Mouse (Mus musculus) adrenal gland, postnatal 36 days (tissue): ENCODE measurements around the gene Mtmr12. TPM values are rescaled to one million over a fixed set of nuclear protein-coding genes. Genes with fewer than 3 reads are reported as not detected.
A peak's percentile ranks its signal among the peaks of the same experiment; 100 is the strongest.

Experiments used
- DNase-seq, 2 experiments: peaks; one replicate each; pipeline ENCODE4 v3.0.0; 2021; ENCODE audit warnings: mixed read lengths in 1 of 2
- total RNA-seq, 2 experiments: library from RNA; stranded (reverse); gene quantifications; 2 replicates each; pipeline ENCODE4 v1.2.3; 2021

Mtmr12 gene
- total RNA-seq, 2 experiments from 2014 or later: 21.2 to 24.8 TPM

DNA sequence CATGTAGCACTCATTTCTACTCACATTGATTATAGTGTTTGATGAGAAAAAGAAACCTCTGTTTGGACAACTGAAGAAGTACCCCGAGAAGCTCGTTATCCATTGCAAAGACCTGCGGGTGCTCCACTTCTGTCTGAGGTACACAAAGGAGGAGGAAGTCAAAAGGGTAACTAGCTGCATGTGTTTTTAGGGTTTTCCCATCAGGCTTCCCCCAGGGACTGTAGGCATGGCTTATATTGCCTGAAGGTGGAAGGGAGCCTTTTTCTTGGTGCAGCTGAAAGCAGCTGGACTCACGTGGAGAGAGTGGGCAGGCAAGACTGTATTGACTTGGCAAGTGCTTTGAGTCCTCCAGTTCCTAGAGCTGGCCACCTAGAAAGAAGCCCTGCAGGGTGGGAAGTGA, 31.2 kb downstream of the Mtmr12 start:
- DNase-seq: no peak

DNA sequence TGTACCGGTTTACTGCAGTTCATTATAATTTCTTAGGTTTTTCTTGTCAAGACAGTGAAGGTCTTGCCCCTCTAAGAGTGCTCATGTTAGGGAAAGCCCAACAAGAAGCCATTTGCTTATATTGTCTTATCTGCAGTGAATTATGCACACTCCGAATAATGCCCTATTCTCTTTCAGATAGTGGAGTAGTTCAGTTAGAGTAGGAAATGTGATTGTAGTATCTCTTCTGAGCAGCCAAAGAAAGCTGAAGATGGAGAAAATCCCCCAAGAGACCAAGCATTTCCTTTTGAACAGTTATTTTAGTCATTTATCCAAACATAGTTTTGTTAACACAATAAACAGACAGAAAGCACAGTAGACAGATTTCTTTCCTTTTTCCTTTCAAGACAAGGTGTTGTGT, 32.1 kb downstream of the Mtmr12 start:
- no peak for DNase-seq

DNA sequence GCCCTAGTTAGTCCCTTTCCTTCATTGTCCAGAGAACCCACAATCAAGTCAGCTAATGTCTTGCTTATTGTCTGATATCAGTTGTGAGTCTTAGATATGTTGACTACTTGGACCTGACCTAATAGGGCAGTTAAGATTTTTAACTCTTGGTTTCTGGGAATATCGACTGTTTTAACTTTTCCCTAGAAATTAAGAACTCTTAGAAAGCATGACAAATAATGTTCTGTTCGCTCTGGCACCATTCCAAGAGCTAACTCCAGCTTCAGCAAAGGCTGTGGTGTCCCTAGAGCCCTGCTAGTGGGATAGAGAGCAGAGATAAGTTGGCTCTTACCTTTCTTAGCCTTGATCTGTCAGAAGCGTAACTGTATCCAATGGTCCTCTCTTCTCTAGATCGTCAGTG, 32.7 kb downstream of the Mtmr12 start:
- DNase-seq: peak in 1 of 2 experiments; percentile 29

DNA sequence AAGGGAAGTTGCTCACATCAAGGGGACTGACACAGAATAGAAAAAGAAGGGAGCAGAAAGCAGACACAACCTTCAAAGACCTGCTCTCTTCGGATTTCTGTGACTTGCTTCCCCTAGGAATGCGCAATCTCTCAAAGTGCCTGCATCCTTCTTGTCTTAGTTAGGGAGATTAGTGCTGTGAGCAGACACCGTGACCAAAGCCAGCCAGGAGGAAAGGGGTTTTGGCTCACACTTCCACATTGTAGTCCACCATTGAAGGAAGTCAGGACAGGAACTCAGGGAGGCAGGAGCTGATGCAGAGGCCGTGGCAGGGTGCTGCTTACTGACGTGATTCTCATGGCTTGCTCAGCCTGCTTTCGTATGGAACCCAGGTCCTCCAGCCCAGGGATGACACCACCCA, 33.5 kb downstream of the Mtmr12 start:
- no peak for DNase-seq

DNA sequence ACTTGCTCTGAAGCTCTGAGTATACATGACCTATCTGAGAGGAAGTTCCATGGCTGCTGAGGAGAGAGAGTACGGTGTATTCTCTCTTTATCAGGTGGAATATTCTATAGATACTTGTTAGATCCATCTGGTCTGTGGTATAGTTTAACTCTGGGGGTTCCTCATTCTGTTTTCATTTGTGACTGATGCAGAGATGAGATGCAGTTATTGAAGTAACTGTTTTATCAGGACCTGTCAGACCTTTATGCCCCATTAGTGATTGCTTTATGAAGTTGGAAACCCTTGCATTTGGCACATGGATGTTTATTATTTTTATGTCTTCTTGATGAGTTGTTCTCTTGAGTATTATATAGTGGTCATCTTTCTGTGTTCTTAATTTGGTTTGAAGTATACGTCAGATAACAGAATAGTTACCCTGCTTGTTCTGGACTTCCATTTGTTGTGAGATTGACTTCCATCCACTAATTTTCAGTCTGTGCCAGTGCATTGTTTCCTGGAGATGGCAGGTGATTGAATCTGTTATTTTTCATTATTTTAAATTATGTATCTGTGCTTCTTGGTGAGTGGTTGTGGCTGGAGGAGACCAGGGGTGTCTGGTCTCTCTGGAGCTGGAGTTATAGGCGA, 36.0 kb downstream of the Mtmr12 start:
- DNase-seq: no peak

DNA sequence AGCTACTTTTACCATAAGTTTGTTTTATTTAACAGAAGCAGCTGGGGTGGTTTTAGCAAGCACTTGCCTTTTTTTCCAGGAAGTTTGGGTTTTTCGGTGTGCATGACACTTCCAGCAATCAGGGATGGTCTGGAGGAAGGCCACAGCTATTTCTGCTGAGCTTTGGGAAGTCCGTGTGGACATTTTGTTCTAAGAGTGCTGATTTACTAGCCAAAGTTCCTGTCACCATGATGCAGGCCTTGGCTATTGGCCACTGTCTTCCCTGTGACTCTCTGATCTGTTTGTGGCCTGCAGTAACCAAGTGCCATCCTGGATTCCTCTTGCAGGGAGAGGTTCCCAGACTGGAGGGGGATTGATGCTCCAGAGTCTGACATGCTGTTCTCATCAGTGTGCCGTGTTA, 39.0 kb downstream of the Mtmr12 start:
- peak; percentile 46 to 48 for DNase-seq

DNA sequence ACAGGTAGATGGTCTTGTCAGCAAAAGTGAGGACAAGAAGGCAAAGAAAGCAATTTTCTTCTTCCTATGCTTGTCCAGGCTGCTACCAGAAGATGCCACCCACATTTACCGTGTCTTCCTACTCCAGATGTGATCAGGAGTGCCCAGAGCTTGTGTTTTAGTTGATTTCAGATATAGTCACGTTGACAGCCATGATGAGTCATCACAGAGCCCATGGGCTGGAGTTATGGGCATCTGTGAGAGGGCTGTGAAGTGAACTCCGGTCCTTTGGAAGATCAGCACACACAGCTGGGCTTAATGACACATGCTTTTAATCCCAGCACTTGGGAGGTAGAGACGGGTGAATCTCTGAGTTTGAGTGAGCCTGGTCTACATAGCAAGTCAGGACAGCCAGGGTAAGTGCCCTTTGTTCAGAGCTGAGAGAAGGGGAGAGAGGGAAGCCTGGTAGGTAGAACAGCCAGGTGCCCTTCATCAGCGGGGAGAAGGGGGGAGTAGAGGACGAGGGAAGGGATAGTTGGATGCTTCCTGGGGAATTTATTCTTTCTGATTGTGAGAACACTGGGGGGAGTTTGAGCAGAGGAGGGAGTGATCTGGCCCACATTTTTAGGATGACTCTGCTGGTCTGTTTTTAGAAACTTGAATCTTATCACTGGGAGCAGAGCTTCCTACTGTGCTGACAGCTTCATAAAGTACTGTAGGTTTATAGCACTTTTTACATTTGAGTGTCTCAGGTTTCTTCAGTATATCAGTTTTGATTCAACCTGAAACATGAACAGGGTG, 40.9 kb downstream of the Mtmr12 start:
- no peak for DNase-seq

DNA sequence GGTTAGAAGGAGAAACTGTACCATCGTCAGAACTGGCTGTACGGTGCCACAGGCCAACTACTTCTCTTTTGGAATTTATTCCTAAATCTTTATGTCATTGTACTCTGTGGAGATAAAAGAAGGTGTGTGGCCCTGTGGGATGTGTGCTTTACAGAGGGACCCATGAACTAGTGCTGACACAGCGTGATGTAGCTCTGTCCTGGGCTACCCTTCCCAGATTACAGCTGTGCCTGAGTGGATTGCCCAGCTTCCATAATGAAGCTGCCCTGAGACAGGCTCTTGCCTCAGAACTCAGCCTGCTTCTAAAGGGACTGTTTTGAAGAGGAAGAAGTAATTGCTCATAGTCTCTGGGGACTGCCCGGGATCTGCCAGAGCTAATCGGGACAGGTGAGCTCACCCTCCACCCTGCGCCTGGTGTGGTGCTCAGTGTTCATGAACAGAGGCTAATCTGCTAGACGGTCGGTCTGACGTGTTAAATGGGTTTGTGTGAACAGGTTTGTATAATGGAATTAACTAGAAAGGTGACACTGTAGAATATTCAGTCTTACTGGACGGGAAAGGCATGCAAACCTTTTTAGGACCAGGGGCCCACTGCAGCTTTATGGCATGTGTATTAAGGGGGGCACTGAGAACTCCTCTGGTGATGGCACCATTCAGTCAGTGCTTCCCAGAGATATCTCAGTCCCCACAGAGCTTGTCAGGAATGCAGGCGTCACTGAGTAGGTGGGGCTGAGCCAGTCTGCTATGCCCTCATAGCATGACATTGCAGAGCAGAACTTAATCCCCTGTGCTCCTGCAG, 41.7 kb downstream of the Mtmr12 start:
- peak in 1 of 2 experiments; percentile 25 for DNase-seq

DNA sequence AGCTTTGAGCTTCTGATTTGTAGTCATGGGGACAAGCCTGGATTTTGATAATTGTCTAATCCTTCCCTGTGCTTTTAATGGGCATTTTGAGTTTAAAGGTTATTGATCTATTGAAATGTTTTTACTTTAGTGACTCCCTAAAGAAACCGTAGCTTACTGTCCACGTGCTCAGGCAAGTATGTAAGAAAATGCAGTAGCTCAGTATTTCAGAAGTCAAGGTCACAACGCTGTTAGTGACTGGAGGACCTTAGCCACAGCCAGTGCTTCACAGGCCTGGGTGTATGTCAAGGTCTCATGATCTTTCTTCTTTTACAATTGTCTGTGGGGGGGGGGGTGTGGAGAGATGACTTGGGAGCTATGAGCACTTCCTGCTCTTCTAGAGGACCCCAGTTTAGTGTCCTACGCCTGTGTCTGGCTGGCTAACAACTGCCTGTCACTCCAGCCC, 42.4 kb downstream of the Mtmr12 start:
- no peak for DNase-seq

DNA sequence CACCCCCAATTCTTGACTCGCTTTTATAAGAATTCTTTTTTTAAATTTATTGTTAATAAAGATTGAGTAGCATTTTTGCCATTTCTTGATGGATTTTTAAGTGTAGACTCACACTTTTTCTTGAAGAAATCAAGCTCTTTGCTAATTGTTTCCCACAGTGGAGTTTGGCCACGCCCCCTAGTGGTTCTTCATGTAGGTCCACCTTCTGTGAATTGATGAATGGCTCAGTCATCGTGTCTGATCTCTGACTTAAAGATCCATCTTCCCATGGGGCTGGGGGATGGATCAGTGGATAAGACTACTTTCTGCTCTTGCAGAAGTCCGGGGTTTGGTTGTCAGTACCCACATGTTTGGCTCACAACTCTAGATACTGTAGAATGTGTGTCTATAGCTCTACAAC, 43.5 kb downstream of the Mtmr12 start:
- peak; percentile 34 to 50 for DNase-seq

DNA sequence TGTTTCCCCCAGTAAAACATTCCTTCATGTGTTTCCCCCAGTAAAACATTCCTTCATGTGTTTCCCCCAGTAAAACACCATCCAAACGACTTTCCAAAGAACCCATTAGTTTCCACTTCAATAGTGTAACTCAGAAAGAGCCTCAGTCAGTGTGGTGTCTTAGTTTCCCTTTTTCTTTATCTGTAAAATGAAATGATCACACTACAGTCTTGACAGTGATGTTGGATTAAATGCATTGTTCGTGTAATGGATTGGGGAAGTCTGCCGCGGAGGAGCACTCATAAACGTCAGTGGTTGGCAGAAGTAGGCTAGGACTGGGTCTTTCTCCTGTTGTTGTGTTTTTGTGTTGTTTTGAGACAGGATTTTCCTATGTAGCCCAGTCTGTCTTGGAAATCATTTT, 45.5 kb downstream of the Mtmr12 start:
- no peak for DNase-seq

DNA sequence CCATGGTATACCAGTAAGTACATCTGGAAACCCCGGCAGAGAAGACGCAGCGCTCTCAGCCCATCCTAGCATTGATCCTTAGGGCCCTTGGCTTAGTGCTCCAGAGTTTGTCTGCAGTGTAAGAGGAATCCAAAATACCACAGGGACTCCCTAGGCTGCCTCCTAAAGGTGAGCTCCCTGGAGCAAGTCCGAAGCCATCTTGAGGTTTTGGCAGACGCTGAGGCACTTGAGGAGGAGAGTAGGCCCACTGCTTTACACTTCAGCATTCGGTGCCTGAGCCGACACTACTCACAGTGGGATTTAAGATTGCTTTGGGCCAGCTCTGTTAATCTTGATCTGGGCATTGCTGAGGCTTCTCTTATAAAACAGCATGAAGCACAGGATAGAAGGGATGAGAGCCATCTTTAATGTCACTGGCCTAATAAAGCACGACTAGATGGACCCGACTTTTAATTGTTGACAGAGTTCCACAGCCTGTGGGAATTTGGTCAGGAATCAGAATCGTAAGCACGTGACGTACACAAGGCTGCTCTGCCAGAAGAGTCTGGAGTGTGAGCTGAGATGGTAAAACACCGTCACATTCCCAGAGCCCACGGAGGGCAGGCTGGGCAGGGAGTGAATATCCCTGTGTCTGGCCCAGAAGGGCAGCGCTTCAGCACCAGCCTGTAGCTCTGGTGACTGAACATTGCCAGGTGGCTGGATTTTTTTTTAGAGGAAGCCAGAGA, 46.8 kb downstream of the Mtmr12 start:
- no peak for DNase-seq

DNA sequence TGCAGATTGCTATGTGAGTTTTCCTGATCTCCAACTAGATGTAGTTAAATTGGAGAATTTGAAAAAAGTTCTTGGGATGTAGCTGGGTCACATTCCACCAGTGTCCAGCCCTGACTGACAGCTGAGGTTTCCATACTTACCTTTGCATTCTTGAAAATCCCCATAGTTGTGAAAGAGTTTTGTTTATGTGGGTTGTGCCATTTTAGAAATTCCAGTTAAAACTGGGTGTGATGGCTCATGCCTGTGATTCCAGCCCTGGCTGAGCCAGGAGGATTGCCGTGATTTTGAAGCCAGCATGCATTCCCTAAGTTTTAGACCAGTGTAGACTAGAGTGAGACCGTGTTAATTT, 47.3 kb downstream of the Mtmr12 start:
- no peak for DNase-seq

DNA sequence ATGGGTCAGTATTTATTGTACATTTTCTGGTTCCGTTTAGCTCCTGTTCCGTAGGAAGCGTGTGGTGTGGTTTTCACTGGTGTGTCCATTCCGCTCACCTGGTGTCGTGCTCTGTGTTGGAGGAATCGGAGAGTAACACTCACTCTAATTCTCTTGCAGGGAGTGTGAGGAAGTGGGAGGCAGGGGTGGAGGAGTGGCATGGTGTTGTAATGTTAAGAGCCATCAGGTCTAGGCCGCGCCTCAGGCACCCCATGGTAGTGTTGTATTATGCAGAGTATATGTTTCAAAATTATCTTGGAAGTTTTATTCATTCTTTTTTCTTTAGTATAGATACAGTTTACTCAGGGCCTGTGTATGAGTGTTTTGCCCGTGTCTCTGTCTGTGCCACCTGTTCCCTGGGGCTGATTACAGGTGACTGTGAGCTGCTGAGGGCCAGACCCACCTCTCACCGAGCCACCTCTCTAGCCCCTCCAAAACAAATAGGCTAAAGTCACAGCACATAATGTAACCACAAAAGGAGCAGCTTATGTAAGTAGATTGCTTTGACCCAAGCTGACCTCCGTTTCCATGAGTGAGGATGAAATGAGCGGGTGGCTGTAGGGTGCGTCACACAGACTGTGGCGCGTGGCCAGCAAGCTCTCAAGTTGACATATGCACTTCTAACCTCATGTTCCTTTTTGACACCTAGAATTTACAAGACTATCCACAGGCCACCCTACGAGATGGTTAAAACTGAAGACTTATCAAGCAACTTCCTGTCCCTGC, 53.1 kb downstream of the Mtmr12 start:
- DNase-seq: no peak

DNA sequence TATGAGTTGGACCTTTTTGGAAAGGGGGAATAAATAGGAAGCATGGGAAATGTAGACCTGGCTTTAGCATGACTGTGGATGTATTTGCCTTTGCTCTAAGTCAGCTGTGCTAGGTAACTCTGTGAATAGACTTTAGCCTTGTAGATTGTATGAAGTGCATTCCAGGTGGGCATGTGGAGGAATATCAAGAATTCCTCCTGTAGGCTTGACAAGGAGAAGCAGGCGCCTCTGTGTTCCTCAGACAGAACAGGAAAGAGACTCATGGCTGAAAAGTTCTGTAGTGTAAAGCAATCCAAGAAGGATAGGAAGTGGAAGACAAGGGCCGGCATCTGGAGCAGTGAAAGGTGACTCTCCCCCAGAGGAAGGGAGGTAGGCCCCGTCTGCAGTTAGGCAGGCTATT, 58.2 kb downstream of the Mtmr12 start:
- DNase-seq: no peak

DNA sequence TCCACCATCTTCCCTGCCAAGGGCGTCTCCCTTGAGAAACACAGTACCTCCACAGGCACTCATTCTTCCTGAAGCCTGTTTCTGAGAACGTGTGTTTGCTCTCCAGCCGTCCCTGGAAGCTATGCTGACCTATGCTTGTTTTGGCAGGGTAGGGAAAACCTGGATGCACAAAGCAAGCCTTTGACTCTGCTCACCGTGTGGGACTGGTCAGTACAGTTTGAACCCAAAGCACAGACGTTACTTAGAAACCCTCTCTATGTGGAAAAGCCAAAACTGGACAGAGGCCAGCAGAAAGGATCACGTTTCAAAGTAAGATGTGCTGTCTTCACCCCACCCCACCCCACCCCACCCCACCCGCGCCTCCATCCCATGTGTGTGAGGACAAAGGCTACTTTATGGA, 61.6 kb downstream of the Mtmr12 start:
- DNase-seq: no peak

DNA sequence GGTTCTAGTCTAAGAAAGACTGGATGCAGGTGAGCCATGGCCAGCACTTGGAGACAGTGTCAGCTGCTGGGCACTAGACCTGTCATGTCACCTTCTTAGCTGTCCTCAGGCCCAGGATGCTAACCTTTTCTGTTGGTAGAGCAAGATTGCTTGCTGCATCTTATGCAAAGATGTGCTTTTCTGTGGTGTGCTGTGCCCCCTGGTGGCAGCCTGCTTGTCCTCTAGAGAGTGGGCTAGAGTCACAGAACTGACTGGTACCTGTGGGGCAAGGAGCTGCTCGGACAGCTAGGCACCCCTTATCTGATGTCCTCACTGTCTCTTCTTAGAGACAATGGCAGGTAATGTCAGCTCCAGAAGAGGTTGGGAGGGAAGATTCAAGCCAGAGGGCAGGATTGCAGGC, 63.2 kb downstream of the Mtmr12 start:
- peak; percentile 73 to 84 for DNase-seq

DNA sequence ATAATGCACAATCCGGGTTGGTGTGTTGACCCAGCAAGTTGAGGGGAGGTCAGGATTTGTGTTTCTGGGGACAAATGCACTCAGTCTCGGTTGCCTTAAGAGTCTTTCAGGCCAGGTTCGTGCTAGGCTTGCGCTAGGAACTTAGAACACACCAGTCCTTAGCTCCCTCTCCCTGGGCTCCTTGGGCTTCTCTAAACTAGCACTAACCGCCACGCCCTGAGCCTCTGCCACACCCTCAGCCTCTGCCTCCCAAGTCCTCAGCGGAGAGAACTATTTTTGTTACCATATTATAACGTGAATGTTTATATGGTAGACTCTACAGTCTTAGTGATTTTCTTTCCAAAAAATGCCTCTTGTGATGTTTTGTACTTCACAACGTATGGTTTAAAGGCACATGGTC, 66.5 kb downstream of the Mtmr12 start:
- no peak for DNase-seq

DNA sequence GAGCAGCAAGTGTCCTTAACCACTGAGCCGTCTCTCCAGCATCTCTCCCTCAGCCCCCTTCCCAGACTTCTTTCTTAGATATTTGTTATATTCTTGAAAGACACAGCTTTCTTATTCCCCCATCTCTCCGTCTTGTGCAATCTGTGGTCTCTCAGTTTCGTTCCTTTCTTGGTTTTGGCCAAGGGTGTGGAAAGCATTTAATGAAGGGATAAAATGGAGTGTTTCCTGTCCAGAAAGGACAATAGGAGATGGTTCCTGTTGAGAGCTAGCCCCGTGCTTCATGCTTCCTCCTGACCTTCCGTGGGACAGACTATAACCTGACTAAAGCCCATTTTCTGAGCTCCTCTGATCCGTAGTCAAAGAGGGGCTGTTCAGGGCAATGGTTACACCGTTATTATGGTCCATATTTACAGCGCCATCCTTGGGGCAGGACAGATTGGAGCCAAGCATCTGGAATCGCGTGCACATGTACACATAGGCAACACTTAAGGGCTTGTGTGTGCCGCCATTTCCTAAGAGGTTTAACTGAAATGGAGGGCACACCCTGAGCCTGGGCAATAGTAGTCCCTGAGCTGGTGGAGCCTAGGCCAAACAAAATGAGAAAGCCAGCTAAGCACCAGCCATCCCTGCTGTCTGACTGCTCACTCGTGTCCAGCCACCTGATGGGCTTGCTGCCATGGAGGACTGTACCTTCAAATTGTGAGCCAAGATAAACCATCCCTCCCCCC, 68.7 kb downstream of the Mtmr12 start:
- DNase-seq: no peak

DNA sequence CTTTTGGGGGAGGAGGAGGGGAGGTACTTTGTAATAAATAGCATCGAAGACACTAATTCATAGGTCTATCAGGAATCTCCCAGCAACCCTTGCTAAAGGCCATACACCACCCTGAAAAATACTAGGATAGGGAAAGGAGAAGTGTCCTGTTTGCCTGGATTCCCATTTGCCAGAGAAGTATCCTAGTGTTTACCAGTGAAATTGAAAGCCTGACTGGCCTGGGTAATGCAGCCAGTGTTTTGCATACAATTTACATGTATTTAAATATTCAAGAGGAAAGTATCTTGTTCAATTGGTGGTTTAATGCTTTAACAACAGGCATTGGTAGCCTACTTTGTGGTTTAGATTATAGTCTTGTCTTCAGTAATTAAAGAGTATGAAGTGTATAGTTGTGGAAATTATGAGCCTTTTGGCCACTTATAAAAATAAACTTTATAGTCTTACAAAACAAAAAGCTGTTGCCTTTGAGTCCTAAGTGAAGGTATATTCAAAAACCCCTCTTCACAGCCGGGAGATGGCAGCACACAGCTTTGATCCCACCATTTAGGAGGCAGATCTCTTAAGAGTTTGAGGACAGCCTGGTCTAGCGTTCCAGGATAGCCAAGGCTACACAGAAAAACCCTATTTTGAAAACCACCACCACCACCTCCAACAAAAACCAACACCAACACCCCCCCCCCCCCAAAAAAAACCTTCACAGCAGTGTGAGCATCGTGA, 69.4 kb downstream of the Mtmr12 start:
- DNase-seq: no peak
